Mouse (Mus musculus) ZHBTc4 (cell line): Measurements from ENCODE around the gene Myh15.
A peak's percentile ranks its signal among the peaks of the same experiment; 100 is the strongest.
"Not testable (repeated sequence)": the region's sequence is repeated elsewhere in the genome, so short reads cannot be mapped to it uniquely, and the experiment has no call there.

Source experiments
- DNase-seq: peaks from one replicate; pipeline ENCODE4 v3.0.0-alpha.2; 2011; ENCODE audit warnings: low read depth, low spot score

Myh15 gene

DNA sequence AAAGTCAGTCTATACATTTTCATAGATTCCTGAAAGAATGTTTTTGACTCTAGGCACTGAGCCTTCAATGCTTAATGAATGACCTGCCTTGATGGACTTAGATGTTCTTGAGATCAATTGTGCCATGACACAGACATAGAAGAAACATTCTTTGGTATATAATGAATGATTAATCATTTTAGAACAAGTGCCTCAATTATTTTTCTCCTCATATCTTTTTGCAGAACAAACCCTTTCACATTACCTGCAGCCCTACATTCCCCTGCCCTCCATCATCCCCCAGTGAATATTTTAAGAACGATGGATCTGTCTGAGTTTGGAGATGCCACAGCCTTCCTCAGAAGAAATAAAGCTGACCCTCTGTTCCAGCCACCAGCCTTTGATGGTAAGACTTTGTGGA, at the start of gene Myh15:
TSS of gene Myh15 (plus strand) at position 301 of the 400 bp plus-strand sequence.
- no peak for DNase-seq

DNA sequence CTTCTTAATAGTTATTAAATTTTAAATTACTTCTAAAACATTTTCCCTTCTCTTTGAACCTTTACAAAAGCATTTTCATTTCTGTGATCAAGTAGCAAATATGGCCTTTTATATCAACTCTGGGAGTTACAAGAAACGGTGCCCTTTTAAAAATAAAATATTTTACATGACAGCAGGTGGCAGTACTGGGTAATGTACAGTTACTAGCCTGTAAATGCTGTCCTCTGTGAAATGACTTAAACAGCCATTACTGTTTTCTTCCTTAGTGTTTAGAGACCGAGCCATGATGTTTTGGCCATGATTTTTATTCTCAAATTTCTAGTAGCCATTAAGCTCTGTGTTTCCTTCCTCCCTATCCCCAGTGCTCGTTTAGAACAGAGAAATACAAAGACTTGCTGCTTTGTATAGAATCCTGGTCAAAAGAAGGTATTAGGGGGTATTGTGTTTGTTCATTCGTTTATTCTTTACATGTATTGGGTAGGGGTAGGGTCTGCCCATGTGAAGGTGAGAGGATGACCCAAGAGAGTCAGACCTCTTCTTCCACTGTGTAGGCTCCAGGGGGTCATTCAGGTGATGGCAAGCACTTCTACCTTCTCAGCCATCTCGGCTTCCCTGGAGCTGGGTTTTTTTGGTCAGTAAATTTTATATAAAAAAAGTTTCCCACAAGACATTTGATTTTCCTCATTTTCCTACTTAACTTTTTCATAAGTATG, 40.5 kb upstream of the Myh15 start:
- DNase-seq: peak; percentile 26

DNA sequence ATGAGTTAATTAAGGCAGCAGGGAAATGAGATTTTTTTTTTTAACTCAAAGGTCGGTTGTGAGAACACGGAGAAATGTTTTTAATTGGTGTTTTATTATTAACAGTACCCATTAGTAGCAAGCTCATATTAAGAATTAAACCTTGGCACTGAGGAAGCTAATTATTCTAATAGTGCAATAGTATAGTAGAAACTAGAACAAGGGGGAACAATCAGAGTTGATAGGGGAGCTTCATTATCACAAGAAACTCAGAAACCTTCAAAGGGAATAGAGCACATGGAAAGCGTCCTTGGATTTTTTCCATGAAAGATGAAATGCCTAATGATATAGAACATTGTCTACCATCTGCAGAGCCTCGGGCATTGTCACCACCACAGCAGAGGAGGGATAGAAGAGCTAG, 21.4 kb upstream of the Myh15 start:
- DNase-seq: no peak

DNA sequence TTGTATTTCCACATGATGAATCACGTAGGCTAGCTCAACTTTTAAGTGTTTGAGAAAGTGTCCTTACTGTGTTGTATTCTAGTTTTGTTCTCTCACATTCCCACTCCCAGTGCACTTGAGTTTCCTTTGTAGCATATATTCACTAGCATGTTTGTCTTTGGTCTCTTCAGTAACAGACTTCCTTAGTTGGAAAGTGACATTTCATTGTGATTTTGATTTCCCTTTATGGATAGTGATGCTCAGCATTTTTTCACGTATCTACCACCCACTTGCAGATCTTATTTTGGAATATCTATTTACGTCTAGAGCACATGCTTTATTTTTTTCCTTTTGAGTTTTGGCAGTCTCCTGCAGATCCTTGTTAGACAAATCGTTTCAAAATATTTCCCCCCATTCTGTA, 19.5 kb upstream of the Myh15 start:
- no peak for DNase-seq

DNA sequence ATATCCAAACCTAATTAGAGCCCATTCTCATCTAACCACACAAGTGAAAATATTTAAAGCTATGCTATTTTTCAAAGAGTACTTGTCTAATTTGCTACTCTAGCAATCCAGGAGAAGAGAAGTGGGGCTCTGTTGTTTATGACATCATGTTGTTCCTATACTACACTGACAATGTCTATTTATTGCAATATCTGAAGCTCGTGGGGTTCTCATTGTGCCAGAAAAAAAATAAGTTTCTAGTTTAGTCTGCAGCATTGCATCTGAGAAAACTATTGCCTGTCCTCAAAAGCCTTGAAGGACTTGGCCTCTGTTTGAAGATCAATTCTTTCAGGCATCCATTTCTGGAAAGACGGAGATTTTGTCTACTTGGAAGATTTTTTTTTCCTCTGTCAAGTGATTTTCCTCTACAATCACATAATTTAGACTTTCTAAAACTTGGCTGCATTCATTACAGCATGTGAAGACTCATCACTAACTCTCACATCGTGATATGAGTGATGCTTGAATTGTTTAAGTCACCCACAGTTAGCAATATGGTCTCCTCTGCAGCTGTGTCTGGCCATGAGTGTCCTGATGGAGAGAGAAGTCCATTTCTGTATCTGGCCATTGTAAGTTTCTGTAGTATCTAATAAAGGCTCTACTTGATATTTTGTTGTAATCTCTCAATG, 16.6 kb upstream of the Myh15 start:
- no peak for DNase-seq

DNA sequence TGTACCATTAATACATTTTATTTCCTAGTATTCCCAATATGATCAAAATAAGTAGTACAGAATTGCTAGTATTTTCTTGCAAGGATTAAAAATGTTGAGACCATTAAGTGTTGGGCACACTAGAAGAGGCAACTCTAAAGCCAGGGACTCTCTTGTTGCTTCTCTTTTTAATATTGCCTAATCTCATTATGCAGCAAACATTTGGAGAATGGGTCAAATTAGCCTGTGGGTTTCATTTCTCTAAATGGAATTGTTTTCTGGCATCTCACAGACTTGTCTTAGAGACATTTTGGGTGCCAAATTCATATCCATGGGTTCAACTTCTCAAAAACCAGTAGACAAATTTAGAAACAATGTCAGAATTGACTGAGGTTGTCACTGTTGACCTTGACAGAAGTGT, 8.1 kb upstream of the Myh15 start:
- no peak for DNase-seq

DNA sequence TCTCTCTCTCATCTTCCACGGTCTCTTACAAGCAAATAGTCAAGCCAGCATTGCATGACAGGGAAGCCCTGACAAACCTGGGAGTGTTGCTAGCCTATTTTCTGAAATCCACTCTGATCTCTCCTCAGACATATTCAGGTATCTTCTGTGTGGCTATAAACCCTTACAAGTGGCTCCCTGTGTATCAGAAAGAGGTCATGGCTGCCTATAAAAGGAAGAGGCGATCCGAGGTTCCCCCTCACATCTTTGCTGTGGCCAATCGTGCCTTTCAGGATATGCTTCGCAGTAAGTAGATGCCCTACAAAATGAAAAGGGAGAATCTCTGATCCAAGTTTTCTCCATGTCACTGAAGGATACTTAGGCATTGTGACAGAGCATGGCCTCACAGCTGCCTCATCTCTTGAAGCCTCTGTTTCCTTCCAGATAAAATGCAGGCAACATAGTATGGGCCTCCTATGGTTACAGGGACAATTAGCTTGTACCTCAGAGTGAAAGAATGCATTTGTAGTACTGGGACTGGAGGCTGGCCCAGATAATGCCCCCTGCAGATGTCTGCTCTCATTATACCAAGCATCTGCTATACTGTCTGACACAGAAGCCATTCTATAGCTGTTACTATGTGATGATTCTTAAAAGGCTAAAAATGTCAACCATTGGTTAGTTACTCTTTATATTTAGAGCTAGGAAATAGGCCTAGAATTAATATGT, 12.1 kb downstream of the Myh15 start:
- DNase-seq: no peak

DNA sequence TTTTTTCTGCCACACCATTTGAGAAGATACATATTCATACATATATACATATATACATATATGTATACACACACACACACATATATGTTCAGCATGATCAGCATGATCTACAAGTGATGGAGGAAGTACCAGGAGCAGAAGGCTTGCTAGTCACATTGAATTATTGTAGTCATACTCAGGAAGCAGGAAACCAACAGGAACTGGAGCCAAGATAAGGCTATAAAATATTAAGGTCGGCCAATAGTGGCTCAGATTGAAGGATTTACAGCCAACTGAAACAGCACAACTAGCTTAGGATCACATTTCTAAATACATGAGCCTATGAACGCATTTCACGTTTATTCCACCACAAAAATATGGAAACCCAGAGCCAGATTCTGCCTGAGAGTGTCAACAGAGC, 14.0 kb downstream of the Myh15 start:
- no peak for DNase-seq

DNA sequence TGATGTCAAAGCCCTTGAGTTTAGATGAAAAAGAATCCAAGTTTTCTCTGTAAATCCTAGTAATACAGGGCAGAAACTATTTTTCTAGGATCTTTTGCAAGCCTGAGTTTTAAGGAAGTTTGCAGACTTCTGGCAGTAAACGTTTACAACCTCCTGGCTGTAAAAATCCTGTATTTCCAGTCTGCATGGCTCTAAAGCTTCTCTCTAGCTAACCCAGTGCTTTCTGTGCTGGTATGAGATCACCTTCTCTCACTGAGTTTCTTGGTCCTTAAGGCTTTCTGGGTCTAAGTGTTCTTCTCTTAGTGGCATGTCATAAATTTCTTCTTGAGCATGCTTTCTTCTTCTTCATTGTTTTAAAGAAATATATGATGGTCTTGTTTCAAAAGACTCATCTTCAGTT, 70.7 kb downstream of the Myh15 start:
- DNase-seq: no peak

DNA sequence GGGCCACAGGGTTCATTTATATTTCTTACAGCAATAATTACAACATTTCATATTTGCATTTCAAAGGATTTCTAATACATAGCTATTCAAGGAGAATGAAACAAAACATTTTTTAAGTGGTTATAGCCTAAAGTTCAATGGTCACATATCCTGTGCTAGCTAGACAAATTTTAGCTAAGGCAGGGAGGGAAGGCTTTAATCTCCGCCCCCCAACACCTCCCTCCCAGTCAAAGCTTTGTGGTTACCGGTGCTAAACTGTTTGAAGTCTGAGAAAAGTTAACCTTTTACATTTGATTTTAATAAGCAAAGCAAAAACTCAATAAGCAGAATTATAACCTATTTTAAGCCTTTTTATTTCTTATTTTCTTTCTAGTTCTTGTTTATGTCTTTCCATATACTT, 98.9 kb downstream of the Myh15 start:
- no peak for DNase-seq

DNA sequence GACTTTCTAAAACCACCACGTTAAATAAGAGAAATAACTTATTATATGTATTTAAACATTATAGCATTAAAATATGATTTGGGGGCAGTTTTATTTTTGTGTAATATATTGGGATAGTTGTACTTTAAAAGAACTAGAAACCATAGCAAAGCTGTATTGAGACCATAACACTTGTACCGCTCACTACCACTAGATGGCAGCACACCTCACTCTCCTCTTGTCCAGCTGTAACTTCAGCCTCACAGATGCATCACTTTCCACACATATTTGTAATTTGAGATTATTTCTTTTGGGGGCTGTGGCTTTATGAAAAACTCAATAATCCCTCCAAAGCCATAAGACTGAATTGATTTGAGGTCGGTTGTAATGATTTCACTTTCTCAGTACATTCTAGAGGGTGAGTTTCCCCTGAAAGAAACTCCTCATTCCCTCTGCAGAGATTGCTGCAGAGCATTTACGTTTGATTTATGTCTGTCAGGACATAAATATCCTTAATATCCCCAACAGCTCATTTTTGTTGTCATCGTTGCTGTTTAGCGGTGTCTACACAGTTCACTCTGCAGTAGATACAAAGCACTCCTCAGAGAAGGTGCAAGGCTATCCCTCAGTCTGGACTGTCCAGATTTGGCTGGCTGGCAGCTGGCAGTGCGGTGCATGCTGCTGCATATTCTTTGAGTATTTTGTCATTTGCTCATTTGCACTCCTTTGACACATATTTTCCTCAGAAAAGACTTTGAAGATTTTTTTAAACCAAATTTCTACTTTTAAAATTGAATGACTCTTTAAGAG, 107.3 kb downstream of the Myh15 start:
- peak; percentile 55 for DNase-seq

DNA sequence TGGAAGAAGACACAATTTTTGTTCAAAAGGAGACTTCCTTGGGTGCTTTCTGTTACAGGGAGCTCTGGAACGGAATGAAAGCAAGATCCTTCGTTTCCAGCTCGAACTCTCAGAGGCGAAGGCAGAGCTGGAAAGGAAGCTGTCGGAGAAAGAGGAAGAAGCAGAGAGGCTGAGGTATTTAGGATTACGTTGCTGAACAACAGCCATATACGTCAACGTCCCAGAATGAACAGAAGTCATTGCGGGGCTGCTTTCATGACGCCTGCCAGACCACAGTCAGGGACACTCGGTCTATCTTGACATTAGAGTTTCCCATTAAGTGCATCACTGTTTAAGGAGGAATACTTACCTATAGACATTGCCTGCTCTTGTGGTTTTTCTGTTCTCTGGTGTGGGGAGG, 108.4 kb downstream of the Myh15 start:
- no peak for DNase-seq

DNA sequence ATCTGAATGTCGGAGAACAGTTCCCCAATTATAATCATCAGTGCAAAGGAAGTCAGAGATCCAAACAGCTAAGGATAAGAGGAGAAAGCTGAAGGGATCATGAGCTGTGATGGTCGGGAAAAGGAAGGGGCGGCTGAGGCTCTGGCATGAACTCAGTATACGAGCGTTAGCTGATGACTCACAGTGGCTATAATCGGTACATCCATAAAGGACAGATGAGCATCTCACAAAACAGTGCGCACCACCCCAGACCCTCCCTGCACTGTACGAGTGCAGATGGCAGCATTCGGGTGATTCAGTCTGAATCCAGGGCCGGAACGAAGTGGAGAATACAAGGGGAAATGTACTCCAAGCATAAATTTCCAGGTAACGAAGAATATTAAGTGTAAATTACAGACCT, 110.0 kb downstream of the Myh15 start:
- DNase-seq: no peak

DNA sequence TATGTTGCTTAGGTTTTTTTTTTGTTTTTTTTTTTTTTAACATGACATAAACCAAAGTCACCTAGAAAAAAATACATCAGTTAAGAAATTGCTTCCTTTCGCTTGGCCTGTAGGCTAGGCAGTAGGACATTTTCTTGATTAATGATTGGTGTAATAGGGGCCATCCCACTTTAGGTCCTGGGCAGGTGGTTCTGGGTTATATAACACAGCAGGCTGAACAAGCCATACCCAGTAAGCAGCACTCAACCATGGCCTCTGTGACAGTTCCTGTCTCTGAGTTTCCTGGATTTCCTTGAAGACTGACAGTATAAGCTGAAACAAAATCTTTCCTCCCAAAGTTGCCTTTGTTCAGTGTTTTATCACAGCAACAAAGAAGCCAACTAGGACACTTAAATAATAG, 117.8 kb downstream of the Myh15 start:
- DNase-seq: no peak

DNA sequence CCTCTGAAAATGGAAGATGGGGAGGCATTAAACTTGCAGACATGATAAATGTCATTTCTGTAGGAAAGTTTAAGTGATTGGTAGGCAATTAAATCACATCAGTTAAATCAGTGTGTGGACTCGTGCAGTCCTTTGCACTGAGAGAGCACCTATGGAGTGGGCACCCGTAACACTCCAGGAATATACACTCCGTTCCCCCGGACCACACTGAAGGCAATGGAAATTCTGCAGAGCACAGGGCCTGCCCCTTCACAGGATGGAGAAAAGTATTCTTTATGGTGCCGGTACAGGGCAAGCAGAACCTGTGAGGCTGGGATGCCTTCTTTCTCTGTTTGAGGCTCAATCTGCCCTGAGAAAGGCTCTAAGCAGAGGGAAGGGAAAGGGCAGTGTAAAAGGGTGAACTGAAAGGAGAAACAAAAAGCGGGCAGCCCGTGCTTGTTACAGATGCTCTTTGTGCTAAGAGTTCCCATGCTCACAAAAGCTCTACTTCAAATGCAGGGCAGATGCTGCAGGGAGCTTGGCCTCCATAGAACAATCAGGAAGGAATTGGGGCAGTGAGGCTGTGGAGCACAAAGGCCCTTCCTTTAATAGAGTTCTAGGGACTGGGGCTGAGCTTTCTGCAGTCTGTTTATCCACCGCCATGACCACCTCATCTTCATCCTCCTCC, 118.6 kb downstream of the Myh15 start:
- DNase-seq: no peak

DNA sequence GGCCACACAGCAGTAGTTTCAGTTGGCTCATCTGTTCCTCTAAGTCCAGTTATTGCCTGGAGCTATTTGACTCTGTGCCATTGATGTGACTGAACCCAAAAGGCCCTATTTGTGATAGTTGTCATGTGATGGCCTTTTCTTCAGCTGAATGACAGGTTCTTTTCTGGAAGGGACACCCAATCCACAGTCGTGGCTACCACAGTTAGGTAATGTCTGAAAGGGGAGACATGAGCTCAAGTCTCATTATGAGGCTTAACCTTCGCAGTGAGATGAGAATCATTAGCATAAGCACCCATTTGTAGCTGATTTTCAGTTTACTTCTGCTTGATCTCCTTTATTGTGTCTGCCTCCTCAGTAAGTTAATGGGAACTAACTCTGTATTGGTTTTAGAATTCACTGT, 136.2 kb downstream of the Myh15 start:
- DNase-seq: no peak

DNA sequence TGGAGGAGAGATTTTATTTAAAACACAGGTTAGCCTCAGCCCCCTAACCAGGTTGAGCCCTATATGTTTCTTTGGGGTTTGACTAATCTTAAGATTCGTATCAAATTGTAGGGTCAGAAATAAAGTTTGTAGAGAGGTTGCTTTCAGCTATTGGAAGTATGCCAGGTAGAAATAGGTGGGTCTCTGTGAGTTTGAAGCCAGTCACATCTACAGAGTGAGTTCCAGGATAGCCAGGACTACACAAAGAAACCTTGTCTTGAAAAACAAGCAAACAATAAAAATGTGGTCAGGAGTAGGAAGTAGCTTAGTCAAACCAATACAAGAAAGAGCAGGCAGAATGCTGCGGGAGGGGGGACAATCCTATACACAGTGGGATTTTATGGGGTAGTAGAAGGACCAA, 136.7 kb downstream of the Myh15 start:
- DNase-seq: no peak

DNA sequence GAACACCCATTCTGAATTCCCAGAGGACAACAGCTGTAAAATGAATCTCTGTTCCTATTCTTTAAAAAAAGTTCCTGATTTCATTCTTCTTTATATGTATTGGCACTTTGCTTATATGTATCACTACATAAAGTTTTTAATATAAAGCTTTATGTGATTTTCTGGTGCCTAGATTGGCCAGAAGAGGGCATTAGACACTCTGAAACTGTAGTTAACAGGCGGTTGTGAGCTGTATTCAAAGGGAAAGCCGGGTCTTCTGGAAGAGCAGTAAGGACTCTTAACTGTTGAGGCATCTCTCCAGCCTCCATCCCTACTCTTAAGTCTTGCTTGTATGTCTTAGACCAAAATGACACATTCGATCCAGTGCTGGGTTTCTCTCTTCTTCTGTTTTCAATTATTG, 139.0 kb downstream of the Myh15 start:
- DNase-seq: no peak

DNA sequence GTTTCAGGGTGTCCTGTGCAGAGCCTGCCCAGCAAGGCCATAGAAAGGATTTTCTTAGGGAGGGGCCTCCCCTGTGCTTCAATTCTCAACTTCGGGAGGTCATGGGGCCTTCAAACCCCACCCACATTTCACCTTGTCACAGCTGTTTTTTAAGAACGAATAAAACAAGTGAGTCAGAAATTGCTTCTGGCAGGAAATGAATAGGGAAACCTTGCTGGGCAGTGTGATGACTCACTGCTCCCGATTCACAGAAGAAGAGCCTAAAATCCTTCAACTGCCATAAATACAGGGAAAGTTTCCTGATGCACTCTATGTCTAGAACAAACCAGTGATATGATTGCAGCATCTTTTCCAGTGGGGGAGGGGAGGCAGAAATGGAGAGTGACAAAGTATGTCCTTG, 140.7 kb downstream of the Myh15 start:
- DNase-seq: peak; percentile 11

DNA sequence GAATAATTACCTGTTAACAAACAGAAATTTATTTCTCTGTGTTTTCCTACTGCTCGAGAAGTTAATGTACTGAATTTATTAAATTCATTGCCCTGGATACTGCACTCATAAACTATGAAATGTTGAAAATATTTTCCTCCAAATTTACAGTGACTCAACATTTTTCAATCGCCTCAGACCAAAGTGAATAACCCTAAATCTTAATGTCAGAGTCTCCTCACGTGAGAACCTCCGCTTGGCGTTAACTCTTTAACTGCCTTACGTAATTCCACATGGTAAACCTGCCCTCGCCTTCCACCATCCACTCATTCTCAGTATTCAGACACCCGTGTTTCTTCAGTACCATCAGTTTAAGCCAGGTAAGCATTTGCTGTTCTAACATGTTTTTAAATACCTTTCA, 166.4 kb downstream of the Myh15 start:
- DNase-seq: no peak

DNA sequence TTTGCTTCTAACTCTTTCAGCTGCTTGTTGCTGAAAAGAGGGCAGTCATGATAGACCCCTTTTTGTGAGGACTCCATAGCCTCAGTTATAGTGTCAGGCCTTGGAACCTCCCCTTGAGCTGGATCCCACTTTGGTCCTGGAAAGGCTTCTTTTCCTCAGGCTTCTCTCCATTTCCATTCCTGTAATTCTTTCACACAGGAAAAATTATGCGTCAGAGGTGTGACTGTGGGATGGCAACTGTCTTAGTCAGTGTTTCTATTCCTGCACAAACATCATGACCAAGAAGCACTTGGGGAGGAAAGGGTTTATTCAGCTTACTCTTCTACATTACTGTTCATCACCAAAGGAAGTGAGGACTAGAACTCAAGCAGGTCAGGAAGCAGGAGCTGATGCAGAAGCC, 186.2 kb downstream of the Myh15 start:
- not testable (repeated sequence) for DNase-seq
